Mouse (Mus musculus) left cerebral cortex, adult 11 months (tissue): ENCODE data around the gene Cdk5rap2.

ENCODE experiments used
- DNase-seq: peaks from one replicate; pipeline ENCODE4 v3.0.0; 2022; ENCODE audit warnings: low spot score

Gene Cdk5rap2

DNA sequence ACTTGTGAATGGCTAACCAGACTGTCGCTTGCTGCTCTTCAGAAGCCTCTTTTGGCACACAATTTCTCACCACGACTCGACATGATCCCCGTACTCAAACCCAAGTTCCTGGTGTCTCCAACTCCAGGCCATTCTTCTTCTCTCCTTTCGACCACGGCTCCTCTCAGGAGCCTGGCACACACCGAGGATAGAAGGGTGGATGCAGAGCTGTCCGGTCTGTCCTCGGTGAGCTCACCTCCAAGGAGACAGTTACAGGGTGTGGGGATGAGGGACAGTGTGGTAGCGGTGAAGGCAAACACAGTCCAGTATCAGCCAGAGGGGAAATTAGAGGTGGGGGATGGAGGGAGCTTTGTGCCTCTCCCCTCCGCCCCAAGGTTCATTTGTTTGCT lies 149.8 kb downstream of the Cdk5rap2 start:
- no peak for DNase-seq

DNA sequence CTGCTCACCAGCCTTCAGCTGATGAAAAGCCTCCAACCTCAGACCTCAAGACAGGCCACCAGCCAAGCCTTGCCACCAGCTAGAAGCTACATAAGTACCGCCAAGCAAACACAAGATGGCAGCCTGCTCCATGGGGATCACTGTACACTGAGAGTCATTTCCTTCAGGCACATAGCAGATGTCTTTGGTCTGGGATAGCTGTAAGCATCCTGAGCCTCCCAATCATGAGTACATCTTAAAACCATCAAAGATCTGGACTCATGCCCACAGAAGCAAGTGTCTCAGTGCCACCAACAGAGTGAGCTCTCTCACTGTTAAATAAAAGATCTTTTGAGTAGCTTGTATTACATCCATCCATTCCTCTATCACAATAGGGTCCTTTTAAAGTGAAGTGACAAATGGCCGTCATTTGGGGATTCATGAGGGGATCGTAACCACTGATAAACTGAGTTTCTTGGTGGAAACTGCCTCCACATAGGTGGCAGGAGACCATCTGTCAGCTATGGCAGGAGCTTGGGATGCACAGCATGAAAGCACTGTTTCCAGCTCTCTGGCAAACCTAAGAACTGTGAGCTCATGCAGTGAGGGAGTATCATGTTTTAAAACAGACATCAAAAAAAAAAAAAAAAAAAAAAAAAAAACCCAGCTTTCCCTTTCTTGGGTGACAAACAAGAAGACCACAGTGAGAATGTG lies 150.4 kb downstream of the Cdk5rap2 start:
- DNase-seq = no peak

DNA sequence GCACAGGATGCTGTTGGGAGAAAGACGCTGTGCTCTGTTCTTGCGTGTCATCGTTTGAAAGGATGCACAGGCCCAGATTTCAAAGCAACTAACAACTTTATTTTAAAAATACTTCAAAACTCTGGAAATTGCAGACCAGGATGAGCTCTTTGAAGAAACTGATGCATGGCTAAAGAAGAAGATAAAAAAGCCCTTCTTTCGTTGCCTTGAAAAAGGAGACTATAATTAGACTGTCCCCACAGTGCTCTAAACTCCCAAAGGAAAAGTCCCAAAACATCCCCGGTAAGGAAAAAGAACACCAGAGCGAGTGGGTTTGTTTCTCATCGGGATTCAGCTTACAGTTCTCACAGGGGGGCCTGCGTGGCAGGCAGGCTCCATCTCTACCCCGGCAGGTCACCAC lies 151.4 kb downstream of the Cdk5rap2 start:
- no peak for DNase-seq

DNA sequence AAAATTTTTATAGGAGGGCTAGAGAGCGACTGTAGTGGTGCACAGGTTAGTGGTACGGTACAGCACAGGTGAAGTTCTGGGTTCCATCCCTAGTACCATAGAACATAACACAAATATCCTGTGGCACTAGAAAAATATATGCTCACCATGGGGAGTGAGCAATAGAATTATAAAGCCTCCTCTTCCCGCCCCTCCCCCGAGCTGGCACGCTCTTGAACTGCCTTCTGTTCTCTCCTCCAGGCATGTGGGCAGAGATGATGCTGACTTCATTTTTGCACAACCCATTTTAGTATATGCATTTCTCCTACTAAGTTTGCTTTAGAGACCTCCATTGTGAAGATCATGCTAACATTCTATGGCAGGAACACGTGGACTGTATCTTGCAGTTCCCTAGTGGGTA lies 152.0 kb downstream of the Cdk5rap2 start:
- DNase-seq = peak; percentile 61

DNA sequence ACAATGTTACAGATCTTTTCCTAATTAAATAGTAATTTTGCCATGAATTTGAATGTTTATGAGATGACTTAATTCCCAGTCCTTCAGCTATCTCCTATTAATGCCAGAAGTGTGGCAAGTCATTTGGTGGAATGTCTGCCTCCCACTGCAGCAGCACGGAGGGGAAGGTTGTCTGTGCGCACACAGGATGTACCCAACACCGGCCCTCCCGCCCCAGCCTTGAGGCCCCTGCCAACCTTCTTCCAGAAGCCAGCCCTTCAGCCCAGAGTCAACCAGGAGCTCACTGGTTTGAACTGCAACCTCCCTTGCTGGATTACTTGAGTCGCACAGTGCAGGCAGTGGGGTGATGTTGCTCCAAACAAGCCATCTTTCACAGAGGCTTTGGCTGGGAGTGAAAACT lies 158.5 kb downstream of the Cdk5rap2 start:
- no peak for DNase-seq

DNA sequence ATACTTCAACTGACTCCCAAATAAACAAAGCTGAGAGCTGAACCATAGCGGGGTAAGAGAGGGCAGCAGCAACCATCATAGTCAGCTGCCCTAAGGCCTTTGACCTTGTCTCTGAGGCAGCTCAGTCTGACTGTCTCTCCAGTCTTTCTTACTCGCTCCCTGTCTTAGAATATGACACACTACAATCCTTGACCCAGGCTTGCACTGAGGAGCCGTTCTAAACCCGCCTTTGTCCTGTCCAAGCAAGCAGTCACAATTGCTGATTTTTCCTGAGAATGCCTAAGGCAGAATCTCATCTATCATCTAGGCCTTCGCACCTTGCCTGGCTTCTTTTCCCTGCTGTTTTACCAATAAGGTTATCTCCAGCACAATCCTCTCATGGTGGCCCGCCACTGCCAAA lies 164.5 kb downstream of the Cdk5rap2 start:
- DNase-seq = no peak

DNA sequence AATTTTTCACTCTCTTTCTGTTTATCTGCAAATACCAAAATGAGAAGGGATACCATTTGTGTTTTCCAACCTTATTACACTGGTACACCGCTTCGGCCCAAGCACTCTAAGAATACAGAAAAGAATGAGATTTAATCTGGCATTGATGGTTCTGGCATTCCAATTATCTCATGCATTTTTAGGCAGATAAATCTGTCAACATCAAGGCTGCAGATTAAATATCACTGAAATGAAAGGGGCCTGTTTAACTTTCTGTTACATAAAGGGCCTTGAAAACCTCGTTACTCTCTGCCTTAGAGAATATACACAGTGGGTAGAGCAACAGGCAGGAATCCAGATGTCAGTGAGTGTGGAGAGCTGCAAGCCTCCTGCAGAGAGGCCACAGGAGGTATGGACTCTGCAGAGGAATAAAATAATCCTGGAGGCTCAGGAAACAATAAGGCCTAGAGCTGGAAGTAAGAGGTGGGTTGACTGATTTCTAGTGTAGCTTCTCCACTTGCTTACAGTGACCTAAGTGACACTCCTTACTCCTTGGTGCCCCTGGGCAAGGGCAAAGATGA lies 166.6 kb downstream of the Cdk5rap2 start:
- no peak for DNase-seq

DNA sequence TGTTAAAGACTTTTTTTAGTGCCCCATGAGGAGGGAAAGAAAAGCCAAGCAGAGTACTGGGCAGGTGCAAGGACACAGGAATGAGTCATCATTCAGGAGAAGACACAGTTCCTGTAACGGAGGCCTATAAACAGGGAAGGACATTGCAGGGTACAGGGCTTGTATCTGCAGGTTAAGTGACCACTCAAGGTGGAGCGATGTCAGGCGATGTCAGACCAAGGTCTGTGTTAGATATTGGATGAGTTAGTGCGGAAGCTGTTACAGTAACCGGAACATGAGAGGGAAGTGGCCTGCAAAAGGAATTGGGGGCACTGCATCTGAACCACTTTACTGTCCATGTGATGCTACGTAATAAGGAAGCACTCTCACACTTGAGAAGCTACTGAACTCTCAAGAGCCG lies 170.5 kb downstream of the Cdk5rap2 start:
- DNase-seq = no peak

DNA sequence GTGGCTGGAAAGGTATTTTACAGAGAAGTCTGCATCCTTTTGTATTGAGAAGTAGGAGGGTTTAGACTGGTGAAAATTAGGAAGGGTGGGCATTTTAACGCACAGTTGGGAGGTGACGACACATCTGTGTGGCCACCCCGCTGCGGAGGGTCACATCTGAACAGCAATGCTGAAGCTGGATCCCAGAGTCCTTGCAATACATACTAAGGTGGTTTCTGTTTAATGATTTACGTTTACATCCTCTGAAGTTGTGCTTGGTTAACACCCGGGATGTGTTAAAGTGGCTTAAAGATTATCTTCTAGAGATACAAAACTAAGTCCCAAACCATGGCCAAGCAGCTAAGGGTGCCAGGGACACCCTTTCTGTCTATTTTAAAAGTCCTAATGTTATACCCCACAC lies 171.4 kb downstream of the Cdk5rap2 start:
- no peak for DNase-seq

DNA sequence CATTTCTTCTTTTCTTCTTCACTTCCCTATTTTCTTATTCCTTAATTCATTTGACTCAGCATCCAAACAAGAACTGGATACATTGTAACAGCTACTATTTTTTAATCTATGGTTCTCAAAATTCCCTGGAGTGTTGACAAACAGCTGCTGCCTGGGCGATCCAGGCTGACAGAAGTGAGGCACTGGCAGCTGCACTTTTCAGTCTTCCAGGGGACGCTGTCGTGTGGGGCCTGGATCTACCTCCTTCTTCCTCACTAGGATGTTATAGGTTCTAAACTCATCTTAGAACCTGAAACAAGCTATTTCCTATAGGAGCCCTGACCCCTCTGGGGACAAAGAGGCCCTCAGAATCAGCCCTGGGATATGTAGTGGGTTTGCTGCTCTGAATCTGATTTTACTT lies 177.9 kb downstream of the Cdk5rap2 start:
- DNase-seq = no peak

DNA sequence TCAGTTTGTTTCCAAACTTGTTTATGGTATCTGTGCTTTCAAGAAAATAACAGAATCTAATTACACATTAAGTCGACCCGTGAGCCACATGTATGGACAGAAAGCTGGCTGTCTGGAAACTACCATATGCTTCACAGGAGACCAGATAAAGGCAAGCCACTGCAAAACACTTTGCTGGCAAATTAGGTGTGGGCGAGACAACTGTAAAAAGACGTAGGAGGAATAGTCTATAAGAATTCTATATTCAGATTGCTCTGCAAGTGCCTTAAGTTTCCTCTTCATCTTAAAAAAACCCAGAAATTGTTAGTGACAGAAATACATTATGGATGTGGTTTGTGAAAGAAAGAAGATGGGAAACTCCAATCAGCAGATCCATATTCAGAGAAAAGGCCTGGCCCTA lies 180.4 kb downstream of the Cdk5rap2 start:
- DNase-seq = peak; percentile 68

DNA sequence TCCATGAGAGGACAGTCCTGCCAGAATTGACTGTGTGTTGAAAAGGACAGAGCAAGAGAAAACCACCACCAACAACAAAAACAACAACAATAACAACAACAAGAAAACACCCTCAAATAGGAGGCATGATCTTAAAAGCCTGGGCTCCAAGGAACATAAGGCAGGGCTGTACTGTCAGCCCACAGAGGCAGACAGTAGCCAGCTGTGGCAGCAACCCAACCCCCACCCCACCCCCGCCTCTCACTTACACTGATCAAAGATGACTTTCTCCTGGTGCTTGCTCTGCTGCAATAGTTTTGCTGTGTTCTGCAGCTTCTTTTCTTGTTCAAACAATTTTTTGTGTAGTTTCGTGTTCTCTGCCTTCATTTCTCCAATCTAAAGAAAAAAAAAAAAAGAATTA lies 181.9 kb downstream of the Cdk5rap2 start:
- no peak for DNase-seq

DNA sequence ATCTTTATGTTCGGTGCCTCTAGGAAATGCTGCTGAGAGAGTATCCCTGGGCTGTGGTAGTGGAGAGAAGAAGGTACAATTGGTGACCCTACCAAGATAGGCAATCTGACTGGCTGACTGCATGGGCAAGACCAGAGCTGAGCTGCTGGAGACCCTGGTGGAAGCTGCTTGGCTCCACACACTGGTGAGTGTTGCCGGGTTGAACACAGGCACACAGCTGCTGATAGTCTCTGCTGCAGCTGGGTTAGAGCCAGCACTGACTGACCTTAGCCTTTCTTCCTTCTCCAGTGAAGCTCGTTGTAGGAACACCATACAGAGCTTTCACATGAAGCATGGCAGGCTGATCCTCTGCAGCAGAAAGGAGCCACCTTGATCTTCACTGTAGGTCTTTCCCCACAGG lies 182.6 kb downstream of the Cdk5rap2 start:
- no peak for DNase-seq

DNA sequence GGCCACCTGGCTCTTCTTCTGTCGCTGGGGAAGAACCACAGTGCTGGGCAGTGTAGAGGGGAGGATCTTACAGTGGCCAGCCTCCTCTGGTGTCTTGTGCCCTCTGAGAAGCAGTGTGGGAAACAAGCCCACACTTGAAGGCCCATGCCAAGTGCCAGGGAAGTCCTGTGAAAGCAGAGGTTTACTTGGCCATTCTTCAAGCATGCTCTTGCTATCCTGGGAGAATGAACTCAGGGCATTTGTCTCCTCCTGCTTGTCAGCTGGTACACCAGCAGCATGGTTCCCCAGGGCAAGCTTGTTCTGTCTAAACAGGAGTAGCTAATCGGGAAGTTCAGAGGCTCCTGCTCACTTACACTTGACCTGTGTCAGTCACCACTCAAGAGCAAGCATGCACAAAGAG lies 185.7 kb downstream of the Cdk5rap2 start:
- no peak for DNase-seq

DNA sequence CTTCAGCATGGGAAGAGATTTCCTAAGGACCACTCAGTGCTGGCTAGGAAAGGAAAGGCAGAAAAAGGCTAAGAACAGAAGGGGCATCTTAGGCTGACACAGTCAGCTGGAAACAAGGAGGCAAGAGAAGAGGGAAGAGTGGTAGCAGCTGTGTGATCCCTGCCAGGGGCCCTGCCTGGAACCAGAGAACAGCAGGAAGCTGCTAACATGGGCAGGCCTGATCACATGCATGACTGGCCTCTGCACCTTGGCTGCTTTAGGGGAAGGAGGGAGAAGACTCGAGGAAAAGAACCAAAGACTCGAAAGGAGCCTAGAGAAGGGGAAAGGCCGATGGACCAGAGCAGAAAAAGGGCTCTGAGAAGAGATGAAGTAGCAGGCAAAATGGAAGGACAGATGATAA lies 188.4 kb downstream of the Cdk5rap2 start:
- no peak for DNase-seq

DNA sequence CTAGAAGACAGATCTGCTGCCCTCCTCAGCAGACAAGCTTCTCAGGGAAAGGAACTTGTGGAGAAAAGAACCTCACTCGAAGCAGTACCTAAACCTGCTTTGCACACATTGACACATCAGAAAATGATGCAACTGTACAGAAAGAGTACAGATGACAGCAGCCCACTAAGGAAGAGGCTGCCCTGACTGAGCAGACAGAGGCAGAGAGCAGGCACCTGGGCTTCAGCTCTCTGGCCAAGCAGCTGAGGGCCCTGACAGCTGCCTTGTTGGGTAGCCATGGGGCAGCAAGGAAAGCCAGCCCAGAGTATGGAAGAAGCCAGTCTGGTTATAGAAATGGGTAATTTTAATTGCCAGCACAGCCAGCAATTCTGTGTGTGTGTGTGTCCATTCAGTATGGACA lies 188.9 kb downstream of the Cdk5rap2 start:
- DNase-seq = no peak

DNA sequence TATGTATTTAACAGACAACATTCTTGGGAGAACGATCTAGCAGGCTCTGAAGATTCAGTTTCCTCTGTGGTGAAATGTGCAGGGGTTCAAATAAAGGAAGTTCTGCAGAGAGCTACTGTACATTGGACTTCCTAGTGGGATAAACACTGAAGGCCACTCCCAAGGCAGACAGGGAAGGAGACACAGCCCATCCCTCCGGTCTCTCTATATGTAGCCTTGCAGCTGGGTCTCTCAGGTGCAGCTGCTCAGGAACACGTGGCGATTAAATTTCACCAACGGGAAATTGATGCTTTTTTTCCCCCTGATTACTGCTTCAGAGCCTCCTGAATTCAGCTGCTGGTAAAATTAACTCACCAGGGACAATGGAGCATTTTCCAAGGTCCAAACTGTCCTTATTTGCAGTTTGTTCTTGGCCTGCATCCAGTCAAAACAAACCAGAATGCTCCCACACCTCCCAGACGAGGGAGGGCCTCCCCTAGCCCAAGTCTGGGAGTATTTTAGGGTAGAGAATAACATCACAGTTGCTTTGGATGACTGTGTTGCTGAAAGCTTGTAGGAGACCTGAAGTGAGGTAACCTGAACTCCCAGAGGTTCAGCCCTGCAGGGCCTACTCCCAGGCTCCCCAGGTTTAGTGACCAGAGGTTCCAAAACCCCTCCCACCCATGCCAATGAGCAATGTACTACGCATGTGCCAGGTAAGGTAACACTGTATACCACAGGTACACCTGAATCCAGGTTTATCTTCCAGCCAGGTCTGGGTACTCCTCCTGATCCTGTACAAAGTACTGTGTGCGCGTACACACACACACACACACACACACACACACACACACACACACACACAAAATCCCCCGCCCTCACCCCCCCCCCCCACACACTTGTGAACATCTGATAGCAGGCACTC lies 189.7 kb downstream of the Cdk5rap2 start:
- peak; percentile 19 for DNase-seq

DNA sequence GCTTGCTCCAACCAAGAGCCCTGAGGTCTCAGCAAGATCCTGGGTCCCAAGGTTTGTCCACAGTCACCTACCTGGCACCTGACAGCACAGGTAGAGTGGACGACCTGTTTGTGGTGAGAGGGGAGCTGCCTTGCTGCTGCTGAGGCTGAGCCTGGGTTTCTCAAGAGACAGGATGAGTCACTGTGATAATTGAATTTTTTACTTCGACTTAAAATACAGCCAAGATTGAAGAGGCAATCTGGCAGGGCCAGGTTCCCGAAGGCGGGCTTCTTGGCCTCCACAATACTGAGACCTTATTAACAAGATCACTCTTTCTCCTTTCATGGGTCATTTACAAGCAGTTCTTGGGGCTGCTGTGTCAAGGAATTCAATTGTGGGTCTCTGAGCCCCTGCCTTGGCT lies 190.5 kb downstream of the Cdk5rap2 start:
- DNase-seq = no peak

DNA sequence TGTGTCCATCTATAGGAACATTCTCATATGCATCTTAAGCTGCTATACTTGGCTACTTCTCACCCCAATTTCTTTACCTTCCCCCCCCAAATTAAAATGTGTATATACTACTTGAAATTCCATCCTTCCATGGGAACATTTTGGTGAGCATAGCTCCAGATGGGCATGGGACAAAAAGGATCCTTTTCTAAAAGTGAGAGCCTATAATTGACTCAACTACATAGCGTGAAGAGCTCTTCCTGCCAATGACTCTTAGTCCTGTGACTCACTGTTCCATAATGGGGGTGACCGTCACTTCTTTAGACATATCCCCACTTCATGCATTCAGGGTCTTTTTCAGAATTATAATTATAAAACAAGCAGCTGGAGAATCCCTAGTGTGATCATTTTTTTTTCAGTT lies 224.3 kb downstream of the Cdk5rap2 start:
- DNase-seq = peak; percentile 51
